Mouse (Mus musculus): Measurements from ENCODE around the gene Izumo4.

- no peak for TF ChIP-seq POLR2A (IDR thresholded peaks at IDR 0.05; ENCODE audit: insufficient read length, low read depth)
- no peak for TF ChIP-seq MYOG (IDR thresholded peaks at IDR 0.05; ENCODE audit: control insufficient read depth in 1 of 3, insufficient read depth in 1 of 3, insufficient read length in 2 of 3, low read depth in 2 of 3)
- no peak for TF ChIP-seq POLR2AphosphoS2 (IDR thresholded peaks at IDR 0.05; ENCODE audit: insufficient read length, low read depth)
- no peak for TF ChIP-seq USF1 (IDR thresholded peaks at IDR 0.05; ENCODE audit: low read depth)
- TF ChIP-seq TCF3 (IDR thresholded peaks at IDR 0.05; ENCODE audit: insufficient read length, low read depth): no peak
Measured at GRCm38 (mm10) chr10:80692249-80693165, 9.5 kb upstream of the Izumo4 start.

All from myocyte (in vitro differentiated cells).